Mouse (Mus musculus) MEL (cell line): ENCODE measurements around the gene Farsa. TPM values are rescaled to one million over a fixed set of nuclear protein-coding genes. Genes with fewer than 3 reads are reported as not detected.

ENCODE experiments used
- DNase-seq: peaks from one replicate; pipeline ENCODE4 v3.0.0; 2011; ENCODE audit warnings: low read depth, low spot score
- H3K27ac ChIP-seq: 2 replicates; pipeline ENCODE4 v1.5.1; 2012; ENCODE audit warnings: low read depth, mild to moderate bottlenecking, control low read depth, low read length, moderate library complexity; ENCODE audit not compliant: control insufficient read depth
- H3K27me3 ChIP-seq, 2 experiments: fragments of 150-350 bp in 1 of 2; sonication (generic) in 1 of 2; 2 replicates each; pipeline ENCODE4 v1.6.1; 2012; ENCODE audit warnings: low read length in 2 of 2, mild to moderate bottlenecking in 2 of 2, improper control_type of control experiment in 1 of 2, moderate library complexity in 1 of 2; ENCODE audit not compliant: insufficient read depth in 2 of 2, control insufficient read depth in 1 of 2
- H3K36me3 ChIP-seq, 2 experiments: 2 replicates each; pipeline ENCODE4 v1.6.1; 2012 to 2014; ENCODE audit warnings: low read length in 2 of 2, improper control_type of control experiment in 1 of 2, inconsistent platforms in 1 of 2, mild to moderate bottlenecking in 1 of 2; ENCODE audit not compliant: insufficient read depth in 2 of 2, control insufficient read depth in 1 of 2
- H3K4me1 ChIP-seq, 2 experiments: fragments of 150-350 bp in 1 of 2; sonication (generic) in 1 of 2; 2 replicates each; pipeline ENCODE4 v1.6.1; 2012; ENCODE audit warnings: low read length in 2 of 2, improper control_type of control experiment in 1 of 2, mild to moderate bottlenecking in 1 of 2; ENCODE audit not compliant: insufficient read depth in 2 of 2, control insufficient read depth in 1 of 2
- H3K4me3 ChIP-seq, 2 experiments: fragments of 150-350 bp in 1 of 2; sonication (generic) in 1 of 2; 2 replicates each; pipeline ENCODE4 v1.5.1; 2012; ENCODE audit warnings: low read depth in 2 of 2, low read length in 2 of 2, mild to moderate bottlenecking in 2 of 2, moderate library complexity in 2 of 2, control low read depth in 1 of 2, improper control_type of control experiment in 1 of 2; ENCODE audit not compliant: control insufficient read depth in 1 of 2, insufficient read depth in 1 of 2
- H3K79me2 ChIP-seq: 2 replicates; pipeline ENCODE4 v1.6.1; 2012; ENCODE audit warnings: mild to moderate bottlenecking, low read length, moderate library complexity; ENCODE audit not compliant: control insufficient read depth, poor library complexity, insufficient read depth
- H3K9ac ChIP-seq: 2 replicates; pipeline ENCODE4 v1.6.1; 2012; ENCODE audit warnings: low read depth, mild to moderate bottlenecking, control low read depth, low read length, moderate library complexity; ENCODE audit not compliant: control insufficient read depth, poor library complexity, severe bottlenecking
- H3K9me3 ChIP-seq: fragments of 150-350 bp; sonication (generic); replicated peaks from 2 replicates; pipeline ENCODE4 v1.6.1; 2012; ENCODE audit warnings: mild to moderate bottlenecking, low read length, improper control_type of control experiment, moderate library complexity; ENCODE audit not compliant: insufficient read depth
- BHLHE40 ChIP-seq: IDR thresholded peaks from 2 replicates; pipeline ENCODE4 v1.6.1; 2012; ENCODE audit warnings: low read depth, mild to moderate bottlenecking, inconsistent platforms, low read length, improper control_type of control experiment, borderline replicate concordance
- CHD1 ChIP-seq: IDR thresholded peaks from 2 replicates; pipeline ENCODE4 v1.6.1; 2012; ENCODE audit warnings: low read depth, mild to moderate bottlenecking, inconsistent platforms, low read length, improper control_type of control experiment
- CHD2 ChIP-seq: IDR thresholded peaks from 2 replicates; pipeline ENCODE4 v1.6.1; 2011; ENCODE audit warnings: low read length, improper control_type of control experiment
- CTCF ChIP-seq, 3 experiments: IDR thresholded peaks in 2 of 3; conservative IDR thresholded peaks in 1 of 3; 2 replicates each; pipeline ENCODE4 v1.5.1; 2011 to 2012; ENCODE audit warnings: low read length in 3 of 3, low read depth in 2 of 3, mild to moderate bottlenecking in 2 of 3, improper control_type of control experiment in 1 of 3, inconsistent platforms in 1 of 3, mixed read lengths in 1 of 3, moderate library complexity in 1 of 3; ENCODE audit not compliant: control insufficient read depth in 1 of 3, insufficient read depth in 1 of 3, poor library complexity in 1 of 3, severe bottlenecking in 1 of 3
- E2F4 ChIP-seq: IDR thresholded peaks from 2 replicates; pipeline ENCODE4 v1.6.1; 2011; ENCODE audit warnings: low read depth, low read length, improper control_type of control experiment, borderline replicate concordance
- EP300 ChIP-seq, 2 experiments: IDR thresholded peaks; 2 replicates each; pipeline ENCODE4 v1.6.1; 2011; ENCODE audit warnings: improper control_type of control experiment in 2 of 2, low read length in 2 of 2, low read depth in 1 of 2, mild to moderate bottlenecking in 1 of 2
- ETS1 ChIP-seq: IDR thresholded peaks from 2 replicates; pipeline ENCODE4 v1.6.1; 2012; ENCODE audit warnings: low read depth, mild to moderate bottlenecking, inconsistent platforms, low read length, improper control_type of control experiment, moderate library complexity
- HCFC1 ChIP-seq: IDR thresholded peaks from 2 replicates; pipeline ENCODE4 v1.6.1; 2012; ENCODE audit warnings: low read depth, mild to moderate bottlenecking, inconsistent platforms, low read length, improper control_type of control experiment, moderate library complexity
- MAX ChIP-seq: IDR thresholded peaks from 2 replicates; pipeline ENCODE4 v1.6.1; 2011; ENCODE audit warnings: low read length, improper control_type of control experiment
- MAZ ChIP-seq: IDR thresholded peaks from 2 replicates; pipeline ENCODE4 v1.6.1; 2012; ENCODE audit warnings: low read depth, mild to moderate bottlenecking, inconsistent platforms, low read length, improper control_type of control experiment
- MEF2A ChIP-seq: IDR thresholded peaks from 2 replicates; pipeline ENCODE4 v1.6.1; 2014; ENCODE audit warnings: low read depth, mild to moderate bottlenecking, inconsistent platforms, low read length, improper control_type of control experiment; ENCODE audit not compliant: poor library complexity, insufficient replicate concordance, severe bottlenecking; ENCODE audit errors: extremely low read depth
- MXI1 ChIP-seq: IDR thresholded peaks from 2 replicates; pipeline ENCODE4 v1.6.1; 2011; ENCODE audit warnings: mild to moderate bottlenecking, low read depth, low read length, improper control_type of control experiment
- MYC ChIP-seq: IDR thresholded peaks from 2 replicates; pipeline ENCODE4 v1.6.1; 2011; ENCODE audit warnings: low read depth, mild to moderate bottlenecking, low read length, improper control_type of control experiment, moderate library complexity
- NELFE ChIP-seq: IDR thresholded peaks from 2 replicates; pipeline ENCODE4 v1.6.1; 2011; ENCODE audit warnings: low read depth, low read length, improper control_type of control experiment
- POLR2A ChIP-seq, 2 experiments: IDR thresholded peaks; 2 replicates each; pipeline ENCODE4 v1.6.1; 2011 to 2012; ENCODE audit warnings: low read length in 2 of 2, mild to moderate bottlenecking in 2 of 2, control low read depth in 1 of 2, improper control_type of control experiment in 1 of 2, low read depth in 1 of 2, moderate library complexity in 1 of 2; ENCODE audit not compliant: control insufficient read depth in 1 of 2, insufficient read depth in 1 of 2, poor library complexity in 1 of 2
- POLR2AphosphoS2 ChIP-seq: IDR thresholded peaks from 2 replicates; pipeline ENCODE4 v1.6.1; 2011; ENCODE audit warnings: low read length, improper control_type of control experiment
- SIN3A ChIP-seq: IDR thresholded peaks from 2 replicates; pipeline ENCODE4 v1.6.1; 2012; ENCODE audit warnings: low read length, improper control_type of control experiment, inconsistent platforms
- TBP ChIP-seq: IDR thresholded peaks from 2 replicates; pipeline ENCODE4 v1.8.0; 2011; ENCODE audit warnings: low read depth, low read length, improper control_type of control experiment
- TCF12 ChIP-seq: IDR thresholded peaks from 2 replicates; pipeline ENCODE4 v1.6.1; 2014; ENCODE audit warnings: low read depth, mild to moderate bottlenecking, inconsistent platforms, low read length, improper control_type of control experiment, moderate library complexity
- UBTF ChIP-seq: IDR thresholded peaks from 2 replicates; pipeline ENCODE4 v1.6.1; 2012; ENCODE audit warnings: low read depth, mild to moderate bottlenecking, inconsistent platforms, low read length, improper control_type of control experiment, moderate library complexity, borderline replicate concordance; ENCODE audit not compliant: insufficient read depth
- USF1 ChIP-seq: IDR thresholded peaks from 2 replicates; pipeline ENCODE4 v1.6.1; 2014; ENCODE audit warnings: low read depth, mild to moderate bottlenecking, inconsistent platforms, low read length, improper control_type of control experiment, moderate library complexity
- USF2 ChIP-seq, 2 experiments: IDR thresholded peaks; 2 replicates each; pipeline ENCODE4 v1.6.1; 2011 to 2012; ENCODE audit warnings: improper control_type of control experiment in 2 of 2, low read length in 2 of 2, borderline replicate concordance in 1 of 2, inconsistent platforms in 1 of 2, low read depth in 1 of 2, mild to moderate bottlenecking in 1 of 2; ENCODE audit not compliant: insufficient read depth in 1 of 2
- ZKSCAN1 ChIP-seq: IDR thresholded peaks from 2 replicates; pipeline ENCODE4 v1.6.1; 2012; ENCODE audit warnings: low read depth, mild to moderate bottlenecking, inconsistent platforms, low read length, improper control_type of control experiment, moderate library complexity
- ZMIZ1 ChIP-seq: IDR thresholded peaks from 2 replicates; pipeline ENCODE4 v1.6.1; 2012; ENCODE audit warnings: low read depth, mild to moderate bottlenecking, inconsistent platforms, low read length, improper control_type of control experiment, moderate library complexity
- polyA plus RNA-seq, 2 experiments: library from polyadenylated mRNA; stranded (reverse) in 1 of 2; unstranded in 1 of 2; fragments of >175 nt in 1 of 2; fragments of >200 nt in 1 of 2; gene quantifications; 2 replicates each; pipeline versions ENCODE4 v1.2.1 to v1.2.4; 2012; ENCODE audit warnings: low replicate concordance in 2 of 2, low read depth in 1 of 2; ENCODE audit not compliant: insufficient read length in 2 of 2, insufficient read depth in 1 of 2, missing spikeins in 1 of 2
- total RNA-seq: library from RNA; depleted of rRNA; stranded (reverse); fragments of 300-350 nt; gene quantifications from 2 replicates; pipeline ENCODE4 v1.2.3, GENCODE M21; 2012

The Farsa gene
- total and polyA plus RNA-seq, 3 experiments = 152 to 295 (median 245) TPM

- TF ChIP-seq MEF2A (no peak), USF2 (IDR thresholded peaks at IDR 0.05; ENCODE audit: borderline replicate concordance in 1 of 2, insufficient read depth in 1 of 2, low read depth in 1 of 2, low read length in 2 of 2) (no peak), BHLHE40 (no peak), E2F4 (no peak), MXI1 (peak; percentile 49), TBP (peak; percentile 76; the same call in 1 of the 2 replicates), UBTF (0 out of 2 replicates have a peak, but pooled peaks have one; percentile 56), CTCF (IDR thresholded peaks at IDR 0.05 in 2 of 3, conservative IDR thresholded peaks at IDR 0.05 in 1 of 3; ENCODE audit: control insufficient read depth in 1 of 3, insufficient read depth in 1 of 3, low read depth in 2 of 3, low read length in 3 of 3, poor library complexity in 1 of 3, severe bottlenecking in 1 of 3) (0 out of 6 replicates have a peak, but pooled peaks of 1 of the 3 experiments have one; percentile 2), MAX (peak; percentile 80), TCF12 (peak; percentile 81), MYC (no peak; the same call in 1 of the 2 replicates), POLR2AphosphoS2 (peak; percentile 57; the same call in 1 of the 2 replicates), CHD1 (0 out of 2 replicates have a peak, but pooled peaks have one; percentile 59), MAZ (no peak), CHD2 (no peak), ETS1 (0 out of 2 replicates have a peak, but pooled peaks have one; percentile 28), SIN3A (peak; percentile 30), ZMIZ1 (peak; percentile 78), HCFC1 (peak; percentile 84), USF1 (0 out of 2 replicates have a peak, but pooled peaks have one; percentile 10), EP300 (IDR thresholded peaks at IDR 0.05; ENCODE audit: low read depth in 1 of 2, low read length in 2 of 2) (0 out of 4 replicates have a peak, but pooled peaks of 1 of the 2 experiments have one; percentile 3), ZKSCAN1 (no peak), NELFE (peak; percentile 82), POLR2A (IDR thresholded peaks at IDR 0.05; ENCODE audit: control insufficient read depth in 1 of 2, insufficient read depth in 1 of 2, low read depth in 1 of 2, low read length in 2 of 2, poor library complexity in 1 of 2) (peak; percentile 80 to 81)
- Histone ChIP-seq H3K9me3 (no peaks in the 10 kb centered on the region), H3K9ac (peak overlapping the region; percentile 99), H3K79me2 (peaks cover 12% of the 10 kb centered on the region), H3K4me1 (peaks cover 2 to 10% of the 10 kb centered on the region in 2 experiments; a peak in 2 of 4 replicates), H3K36me3 (peaks cover 2 to 17% of the 10 kb centered on the region in 2 experiments; a peak in 3 of 4 replicates), H3K4me3 (peak overlapping the region; percentile 74 to 100), H3K27ac (peak overlapping the region; percentile 88), H3K27me3 (no peaks in the 10 kb centered on the region)
- peak; percentile 87 for DNase-seq
Observed at GRCm38 (mm10) chr8:84832034-84832717, 24.6 kb upstream of the Farsa start.
